Mouse (Mus musculus) lung, adult 2 months (tissue): ENCODE measurements around the gene Cd300ld3.

Source experiments
- CTCF ChIP-seq: fragments of 200-500 bp; IDR thresholded peaks from 2 replicates; pipeline ENCODE4 v1.5.1; 2011; ENCODE audit warnings: mild to moderate bottlenecking, low read length, control low read depth; ENCODE audit not compliant: insufficient read depth
- POLR2A ChIP-seq: fragments of 200-500 bp; IDR thresholded peaks from 2 replicates; pipeline ENCODE4 v1.6.1; 2011; ENCODE audit warnings: low read depth, mild to moderate bottlenecking, control low read depth, low read length, borderline replicate concordance; ENCODE audit errors: extremely low read depth

GRCm38 (mm10) chr11:115049282-115049895 is 1.2 kb upstream of the Cd300ld3 start:
- TF ChIP-seq CTCF (no peak), POLR2A (no peak)
